Mouse (Mus musculus) megakaryocyte progenitor cell, adult 5-6 weeks (primary cell): ENCODE measurements at regions not wholly inside any gene's neighbourhood (a gene's known extent, or its start where the extent isn't known, plus 50 kb on each side); places are given as distances from the start of the nearest gene placed in this dataset.

Experiments used
- ATAC-seq: replicated peaks from 2 replicates; pipeline ENCODE4 v1.8.0; 2016; ENCODE audit warnings: mild to moderate bottlenecking, moderate TSS enrichment, inconsistent platforms; ENCODE audit not compliant: poor library complexity

GRCm38 (mm10) chr12:54282281-54282921, 78.7 kb upstream of the Egln3 start:
- ATAC-seq = no peak

- no peak for ATAC-seq
Observed at GRCm38 (mm10) chr12:54280457-54280856, 76.8 kb upstream of the Egln3 start.

- no peak for ATAC-seq
Observed at GRCm38 (mm10) chr12:54280001-54280400, 76.3 kb upstream of the Egln3 start.

GRCm38 (mm10) chr12:54276978-54277537, 73.4 kb upstream of the Egln3 start:
- ATAC-seq = no peak

- ATAC-seq = no peak
Observed at GRCm38 (mm10) chr12:54273506-54273905, 69.8 kb upstream of the Egln3 start.

GRCm38 (mm10) chr12:54272696-54273095, 69.0 kb upstream of the Egln3 start:
- ATAC-seq = no peak

GRCm38 (mm10) chr12:54272226-54272625, 68.6 kb upstream of the Egln3 start:
- no peak for ATAC-seq

GRCm38 (mm10) chr12:54265852-54266251, 62.2 kb upstream of the Egln3 start:
- ATAC-seq = no peak

GRCm38 (mm10) chr12:54264893-54265835, 61.5 kb upstream of the Egln3 start:
- no peak for ATAC-seq

- 0 out of 2 replicates have a peak, but pooled peaks have one; percentile 30 for ATAC-seq
Observed at GRCm38 (mm10) chr12:54264418-54264733, 60.7 kb upstream of the Egln3 start.

GRCm38 (mm10) chr12:54263733-54264417, 60.2 kb upstream of the Egln3 start:
- ATAC-seq = peak; percentile 63

GRCm38 (mm10) chr12:54262236-54263005, 58.8 kb upstream of the Egln3 start:
- no peak for ATAC-seq

- no peak for ATAC-seq
Observed at GRCm38 (mm10) chr12:54261426-54261825, 57.8 kb upstream of the Egln3 start.

- peak; percentile 27 for ATAC-seq
Observed at GRCm38 (mm10) chr12:54260502-54260901, 56.8 kb upstream of the Egln3 start.

GRCm38 (mm10) chr12:54257776-54258433, 54.2 kb upstream of the Egln3 start:
- no peak for ATAC-seq

- peak; percentile 75 for ATAC-seq
Observed at GRCm38 (mm10) chr12:54256506-54257128, 53.0 kb upstream of the Egln3 start.
